Mouse (Mus musculus): ENCODE data around the gene Yy1. TPM values are rescaled to one million over a fixed set of nuclear protein-coding genes. Genes with fewer than 3 reads are reported as not detected.

The Yy1 gene
- polyA plus RNA-seq, 1 experiment: 121 TPM

DNA sequence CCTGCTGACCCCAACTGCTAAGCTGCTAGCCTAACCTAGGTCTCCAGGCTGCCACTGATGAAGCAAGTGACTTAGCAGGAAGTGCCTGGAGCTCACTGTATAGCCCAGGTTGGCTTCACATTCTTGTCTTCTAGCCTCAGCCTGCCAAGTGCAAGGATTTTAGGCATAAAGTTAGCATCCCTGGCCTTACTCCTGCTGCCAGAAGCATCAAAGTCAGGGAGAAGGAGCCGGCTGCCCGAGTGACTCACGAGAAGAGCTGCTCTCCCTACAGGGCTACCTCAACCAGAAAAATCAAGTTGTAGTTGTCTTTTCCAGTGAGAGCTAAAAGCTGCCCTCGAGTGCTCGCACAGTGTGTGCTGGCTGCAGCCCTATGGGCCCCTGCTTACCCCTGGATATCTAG is 65.7 kb downstream of the Yy1 start:
- H3K27me3 ChIP-seq (ENCODE audit: control insufficient read depth, insufficient read depth, low read length, poor library complexity, severe bottlenecking): no peaks in the 10 kb centered on the region
- H3K27ac ChIP-seq (ENCODE audit: insufficient read depth, low read length): no peak overlapping the region
- H3K4me1 ChIP-seq (ENCODE audit: control insufficient read depth, insufficient read depth, low read length): no peaks in the 10 kb centered on the region
- no peak overlapping the region for H3K9ac ChIP-seq (ENCODE audit: low read depth, poor library complexity, severe bottlenecking)
- no peaks in the 10 kb centered on the region for H3K9me3 ChIP-seq (replicated peaks; ENCODE audit: control insufficient read depth, insufficient read depth, low read length, poor library complexity, severe bottlenecking)
- H3K4me3 ChIP-seq (ENCODE audit: low read depth, low read length): no peak overlapping the region
- H3K36me3 ChIP-seq (ENCODE audit: control insufficient read depth, insufficient read depth, low read length, poor library complexity, severe bottlenecking): no peaks in the 10 kb centered on the region; the same call in 1 of the 2 replicates
- TF ChIP-seq CTCF (IDR thresholded peaks at IDR 0.05; ENCODE audit: low read depth, low read length) (no peak), EP300 (IDR thresholded peaks at IDR 0.05; ENCODE audit: insufficient read depth, low read depth, low read length) (no peak), POLR2A (IDR thresholded peaks at IDR 0.05; ENCODE audit: insufficient read depth, low read length) (no peak)

GRCm38 (mm10) chr12:108865007-108865494 is 72.3 kb downstream of the Yy1 start:
- Histone ChIP-seq H3K4me3 (ENCODE audit: low read depth, low read length) (no peak overlapping the region), H3K9ac (ENCODE audit: low read depth, poor library complexity, severe bottlenecking) (no peak overlapping the region), H3K4me1 (ENCODE audit: control insufficient read depth, insufficient read depth, low read length) (no peaks in the 10 kb centered on the region), H3K27me3 (ENCODE audit: control insufficient read depth, insufficient read depth, low read length, poor library complexity, severe bottlenecking) (no peaks in the 10 kb centered on the region), H3K27ac (ENCODE audit: insufficient read depth, low read length) (no peak overlapping the region), H3K9me3 (replicated peaks; ENCODE audit: control insufficient read depth, insufficient read depth, low read length, poor library complexity, severe bottlenecking) (no peaks in the 10 kb centered on the region), H3K36me3 (ENCODE audit: control insufficient read depth, insufficient read depth, low read length, poor library complexity, severe bottlenecking) (peaks cover 2% of the 10 kb centered on the region)
- no peak for TF ChIP-seq EP300 (IDR thresholded peaks at IDR 0.05; ENCODE audit: insufficient read depth, low read depth, low read length)
- no peak for TF ChIP-seq POLR2A (IDR thresholded peaks at IDR 0.05; ENCODE audit: insufficient read depth, low read length)
- no peak for TF ChIP-seq CTCF (IDR thresholded peaks at IDR 0.05; ENCODE audit: low read depth, low read length)

GRCm38 (mm10) chr12:108869575-108869974 is 76.8 kb downstream of the Yy1 start:
- no peak overlapping the region for H3K4me3 ChIP-seq (ENCODE audit: low read depth, low read length)
- peaks cover 6% of the 10 kb centered on the region for H3K36me3 ChIP-seq (ENCODE audit: control insufficient read depth, insufficient read depth, low read length, poor library complexity, severe bottlenecking)
- H3K27me3 ChIP-seq (ENCODE audit: control insufficient read depth, insufficient read depth, low read length, poor library complexity, severe bottlenecking): no peaks in the 10 kb centered on the region
- H3K4me1 ChIP-seq (ENCODE audit: control insufficient read depth, insufficient read depth, low read length): no peaks in the 10 kb centered on the region
- no peak overlapping the region for H3K27ac ChIP-seq (ENCODE audit: insufficient read depth, low read length)
- TF ChIP-seq POLR2A (IDR thresholded peaks at IDR 0.05; ENCODE audit: insufficient read depth, low read length): no peak
- no peak for TF ChIP-seq CTCF (IDR thresholded peaks at IDR 0.05; ENCODE audit: low read depth, low read length)
- no peak overlapping the region for H3K9ac ChIP-seq (ENCODE audit: low read depth, poor library complexity, severe bottlenecking)
- H3K9me3 ChIP-seq (replicated peaks; ENCODE audit: control insufficient read depth, insufficient read depth, low read length, poor library complexity, severe bottlenecking): no peaks in the 10 kb centered on the region

Other genes starting within 250 kb of the Yy1 start
- 40.5 and 48.2 TPM in 2 replicates for gene Evl, start 238.3 kb upstream of the Yy1 start, polyA plus RNA-seq (2011; ENCODE audit: insufficient read depth, insufficient read length, low read depth, missing spikeins)
- not detected in 2 replicates for gene Degs2, start 90.7 kb upstream of the Yy1 start, polyA plus RNA-seq (2011; ENCODE audit: insufficient read depth, insufficient read length, low read depth, missing spikeins)
- 0.51 and 0.79 TPM in 2 replicates for gene Slc25a29, start 42.9 kb downstream of the Yy1 start, polyA plus RNA-seq (2011; ENCODE audit: insufficient read depth, insufficient read length, low read depth, missing spikeins)
- 3.0 and 3.6 TPM in 2 replicates for gene Slc25a47, start 43.1 kb downstream of the Yy1 start, polyA plus RNA-seq (2011; ENCODE audit: insufficient read depth, insufficient read length, low read depth, missing spikeins)
- gene Wdr25, start 100.7 kb downstream of the Yy1 start, polyA plus RNA-seq (2011; ENCODE audit: insufficient read depth, insufficient read length, low read depth, missing spikeins): 7.2 and 12.7 TPM in 2 replicates
- gene Wars, start 101.2 kb downstream of the Yy1 start, polyA plus RNA-seq (2011; ENCODE audit: insufficient read depth, insufficient read length, low read depth, missing spikeins): 68.0 and 71.4 TPM in 2 replicates